ENCODE assay signal across 26 mouse cellular contexts in genomic region chr12:85292288-85292687, GRCm38 (mm10). TPM values are rescaled to one million over a fixed set of nuclear protein-coding genes. Genes with fewer than 3 reads are reported as not detected.
"Had no signal": no experiment of that assay in that cellular context is flagged by ENCODE, and none has a peak within 500 bp of the region (broad histone marks: within the 10 kb centered on the region; RNA-seq: fewer than 3 reads in every experiment).

No protein-coding gene starts in this region.

- ATAC-seq: forebrain, embryonic 16.5 days; hindbrain, embryonic 16.5 days; inflammation-experienced regulatory T-cells, adult 6 months; intestine, embryonic 15.5 days; intestine, postnatal 0 days had no signal

- H3K4me3 ChIP-seq: gastrocnemius, adult 2 months; heart, embryonic 13.5 days; heart, embryonic 15.5 days; hindbrain, embryonic 10.5 days; hindbrain, embryonic 12.5 days; intestine, embryonic 15.5 days; layer of hippocampus, adult 2 months; left cerebral cortex, adult 2 months; limb, embryonic 10.5 days; limb, embryonic 12.5 days; liver, embryonic 13.5 days had no signal

- H3K9ac ChIP-seq: heart, embryonic 13.5 days; heart, embryonic 15.5 days; hindbrain, embryonic 12.5 days; hindbrain, embryonic 14.5 days; intestine, embryonic 15.5 days; limb, embryonic 12.5 days; liver, embryonic 13.5 days had no signal

- H3K27me3 ChIP-seq: heart, embryonic 15.5 days; intestine, embryonic 15.5 days had no signal

- H3K36me3 ChIP-seq: heart, embryonic 13.5 days; heart, embryonic 15.5 days; hindbrain, embryonic 12.5 days; intestine, embryonic 15.5 days; limb, embryonic 12.5 days; liver, embryonic 13.5 days had no signal

- H3K4me2 ChIP-seq: heart, embryonic 11.5 days; heart, embryonic 13.5 days; heart, embryonic 15.5 days; hindbrain, embryonic 12.5 days; hindbrain, embryonic 14.5 days; intestine, embryonic 15.5 days; limb, embryonic 12.5 days; liver, embryonic 13.5 days had no signal

- H3K27ac ChIP-seq: gastrocnemius, adult 2 months; heart, embryonic 13.5 days; heart, embryonic 15.5 days; hindbrain, embryonic 10.5 days; hindbrain, embryonic 12.5 days; hindbrain, embryonic 14.5 days; intestine, embryonic 15.5 days; layer of hippocampus, adult 2 months; left cerebral cortex, adult 2 months; limb, embryonic 10.5 days; limb, embryonic 12.5 days; liver, embryonic 13.5 days had no signal

- DNase-seq: gastrocnemius, adult 2 months; gastrocnemius, postnatal 10 days; gastrocnemius, postnatal 25 days; heart, adult 18-20 months; heart, postnatal 10 days; heart, postnatal 4 days; kidney, postnatal 14 days; kidney, postnatal 4 days; liver; liver, embryonic 13.5 days had no signal

- H3K9me3 ChIP-seq: heart, embryonic 15.5 days; hindbrain, embryonic 12.5 days; intestine, embryonic 15.5 days; limb, embryonic 10.5 days had no signal

RNA-seq across cellular contexts. Expression of gene Zc2hc1c, which starts 3.9 kb away (rescaled TPM):
- total RNA-seq: granulocyte monocyte progenitor cell, adult 5-6 weeks had no signal
